Mouse (Mus musculus) heart, postnatal 25 days (tissue): Measurements from ENCODE around the gene Trip4. TPM values are rescaled to one million over a fixed set of nuclear protein-coding genes. Genes with fewer than 3 reads are reported as not detected.
"Not testable (repeated sequence)": the region's sequence is repeated elsewhere in the genome, so short reads cannot be mapped to it uniquely, and the experiment has no call there.

Experiments
- DNase-seq: peaks from one replicate; pipeline ENCODE4 v3.0.0; 2022; ENCODE audit warnings: low spot score
- intact Hi-C: fragments of 180-260 bp; cut with DNase I; formaldehyde crosslinking; loops from one replicate; pipeline ENCODE4 v1.15.1; 2025
- total RNA-seq, 2 experiments: library from RNA; stranded (reverse); gene quantifications; 2 replicates each; pipeline ENCODE4 v1.2.3; 2021

Trip4 gene
- total RNA-seq, 2 experiments from 2014 or later, result 15.9 to 18.3 TPM

DNA sequence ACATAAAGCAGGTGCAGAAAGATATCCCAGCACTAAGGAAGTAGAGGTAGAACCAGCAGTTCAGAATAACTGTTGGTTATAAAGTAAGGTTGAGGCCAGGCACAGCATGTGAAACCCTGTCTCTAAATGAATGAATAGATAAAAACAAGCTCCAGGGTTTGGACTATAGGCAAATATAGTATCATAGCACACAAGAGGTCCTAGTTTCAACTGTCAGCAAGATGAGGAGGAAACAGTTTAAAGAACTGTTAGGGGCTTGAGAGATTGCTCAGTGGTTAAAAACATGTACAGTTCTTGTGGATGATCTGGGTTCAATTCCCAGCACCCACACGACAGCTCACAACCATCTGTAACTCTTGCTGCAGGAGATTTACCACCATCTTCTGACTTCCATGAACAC is 96.8 kb downstream of the Trip4 start:
- intact Hi-C loops, result loop anchor here (2.0 kb wide), 1 partner anchor 13 kb away; no protein-coding TSS in a partner anchor
- DNase-seq, result no peak

- intact Hi-C loops, result no loop called here
- DNase-seq, result no peak
These were observed 100.8 kb downstream of the Trip4 start for GRCm38 (mm10) chr9:65807818-65808217.

DNA sequence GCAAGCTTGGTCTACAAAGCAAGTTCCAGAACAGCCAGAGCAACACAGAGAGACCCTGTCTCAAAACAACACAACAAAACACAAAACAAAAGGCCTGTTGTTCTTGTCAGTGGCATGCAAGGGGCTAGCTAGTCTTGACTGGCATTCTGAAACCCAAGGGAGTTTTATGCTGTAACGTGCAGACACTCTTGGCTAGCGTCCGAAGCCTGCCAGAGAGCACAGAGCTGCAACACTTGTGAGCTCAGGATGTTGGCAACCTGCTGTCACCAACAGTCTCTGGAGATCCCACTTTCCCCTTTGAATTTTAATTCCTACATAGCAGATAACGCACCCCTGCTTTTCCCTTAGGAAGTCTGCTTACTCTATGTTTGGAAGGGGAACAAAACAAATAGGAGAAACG is 101.3 kb downstream of the Trip4 start:
- DNase-seq, result no peak

DNA sequence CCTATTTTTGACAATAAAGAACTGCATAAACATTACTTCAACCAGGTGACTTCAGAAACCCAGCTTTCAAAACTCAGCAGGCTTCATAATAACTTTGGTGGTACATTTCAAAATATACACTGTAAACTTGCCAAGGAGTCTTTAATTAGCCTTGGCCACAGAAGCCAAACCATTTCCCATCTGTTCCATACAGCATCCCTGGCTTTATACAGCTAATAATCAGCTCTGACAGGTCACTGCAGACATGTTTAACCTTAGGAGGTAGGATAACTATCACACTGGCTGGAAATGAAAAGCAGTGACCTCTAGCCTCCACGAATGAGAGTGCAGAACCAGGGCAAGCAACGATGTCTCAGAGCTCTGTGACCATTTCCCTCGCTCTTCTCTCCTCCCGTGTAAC is 108.8 kb downstream of the Trip4 start:
- intact Hi-C loops, result no loop called here
- no peak for DNase-seq

More for the DNA sequence above, 101.3 kb downstream of the Trip4 start:
- intact Hi-C loops, result no loop called here

DNA sequence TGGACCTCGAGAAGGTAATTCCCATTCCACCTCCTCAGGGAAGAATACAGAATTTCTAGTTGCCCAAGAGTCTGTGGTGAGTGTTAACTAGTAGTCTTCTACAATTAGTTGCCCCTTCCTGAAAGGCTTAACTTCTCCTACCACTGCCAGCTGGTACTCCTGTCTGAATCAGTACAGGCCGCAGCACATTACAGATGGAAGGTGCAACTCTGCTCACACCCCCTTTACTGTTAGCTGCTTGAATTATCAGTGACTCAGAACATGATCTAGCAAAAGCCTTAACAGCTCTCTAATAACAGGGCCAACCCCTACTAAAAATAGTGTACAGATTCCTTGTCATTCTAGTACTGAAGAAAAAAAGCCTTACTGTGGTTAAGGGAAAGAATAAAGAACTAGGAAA is 112.9 kb downstream of the Trip4 start:
- intact Hi-C loops, result no loop called here

DNA sequence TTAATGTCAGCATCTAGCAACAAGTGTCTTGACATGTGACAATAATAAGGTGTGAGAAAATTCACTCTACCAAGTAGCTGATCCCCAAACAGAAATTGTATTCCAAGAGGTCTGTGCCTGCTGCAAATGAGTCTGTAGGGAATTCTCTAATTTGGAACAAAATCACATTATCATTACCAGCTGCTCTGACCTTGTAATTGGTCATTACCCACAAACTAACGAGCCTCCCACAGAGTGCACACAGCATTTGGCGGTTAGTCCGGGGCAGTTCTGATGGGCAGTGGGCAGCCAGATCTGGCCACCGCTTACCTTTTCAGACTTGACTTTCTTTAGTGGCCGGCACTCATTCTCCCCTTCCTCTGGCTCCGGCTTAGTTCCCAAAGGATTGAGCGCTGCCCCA is 114.3 kb downstream of the Trip4 start:
- intact Hi-C loops, result loop anchor here (5.0 kb wide), 2 partner anchors 33 to 37 kb away; partner anchors contain the start of gene Zfp609
- no peak for DNase-seq

More for the DNA sequence above, 112.9 kb downstream of the Trip4 start:
- DNase-seq, result no peak

- DNase-seq, result no peak
- intact Hi-C loops, result loop anchor here (5.0 kb wide), 2 partner anchors 34 to 36 kb away; partner anchors contain the start of gene Zfp609
These were observed 115.1 kb downstream of the Trip4 start for GRCm38 (mm10) chr9:65793506-65793905.

GRCm38 (mm10) chr9:65793086-65793485 is 115.5 kb downstream of the Trip4 start:
- no peak for DNase-seq
- intact Hi-C loops, result loop anchor here (5.0 kb wide), 2 partner anchors 34 to 36 kb away; partner anchors contain the start of gene Zfp609

DNA sequence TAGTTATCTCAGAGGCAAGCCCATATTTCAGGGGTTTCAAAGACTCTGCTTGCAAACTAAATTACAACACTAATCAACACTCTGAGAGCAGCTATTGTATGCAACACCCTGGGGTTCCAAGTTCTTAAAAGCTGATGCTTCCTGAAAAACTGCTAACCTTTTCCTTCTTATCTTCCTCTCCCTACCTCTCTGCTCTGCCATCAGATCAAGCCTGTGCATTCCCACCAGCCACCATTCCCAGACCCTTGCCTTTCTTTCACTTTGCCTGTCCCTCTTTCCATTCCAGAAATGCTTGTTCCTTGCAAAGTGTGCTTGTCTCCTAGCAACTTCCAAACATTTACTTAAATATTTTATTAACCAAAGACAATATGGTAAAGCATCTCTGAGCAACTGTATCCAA is 116.7 kb downstream of the Trip4 start:
- no peak for DNase-seq
- intact Hi-C loops, result loop anchor here (5.0 kb wide), 2 partner anchors 35 kb away; partner anchors contain the start of gene Zfp609

DNA sequence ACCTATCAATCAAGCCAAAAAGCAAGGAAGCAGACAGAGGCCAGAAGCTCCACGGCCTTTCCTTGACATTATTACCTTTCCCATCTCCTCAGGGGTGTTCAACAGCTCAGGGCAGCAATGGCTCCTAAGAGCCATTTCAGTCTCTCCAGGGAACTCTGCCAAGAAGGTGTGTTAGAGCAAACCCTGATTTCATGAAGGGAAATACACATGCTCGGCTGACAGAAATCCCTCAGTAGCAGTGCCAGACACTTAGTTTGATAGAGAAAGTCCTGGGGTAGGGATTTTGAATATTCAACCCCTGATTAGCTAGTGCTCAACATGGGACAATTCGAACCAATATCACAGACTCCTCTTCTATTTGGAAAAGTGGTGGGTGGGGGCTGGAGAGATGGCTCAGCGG is 117.5 kb downstream of the Trip4 start:
- intact Hi-C loops, result loop anchor here (5.0 kb wide), 2 partner anchors 34 to 36 kb away; partner anchors contain the start of gene Zfp609
- no peak for DNase-seq

- no peak for DNase-seq
- intact Hi-C loops, result loop anchor here (5.0 kb wide), 2 partner anchors 32 to 38 kb away; partner anchors contain the start of gene Zfp609
These were observed 118.8 kb downstream of the Trip4 start for GRCm38 (mm10) chr9:65789788-65790187.

DNA sequence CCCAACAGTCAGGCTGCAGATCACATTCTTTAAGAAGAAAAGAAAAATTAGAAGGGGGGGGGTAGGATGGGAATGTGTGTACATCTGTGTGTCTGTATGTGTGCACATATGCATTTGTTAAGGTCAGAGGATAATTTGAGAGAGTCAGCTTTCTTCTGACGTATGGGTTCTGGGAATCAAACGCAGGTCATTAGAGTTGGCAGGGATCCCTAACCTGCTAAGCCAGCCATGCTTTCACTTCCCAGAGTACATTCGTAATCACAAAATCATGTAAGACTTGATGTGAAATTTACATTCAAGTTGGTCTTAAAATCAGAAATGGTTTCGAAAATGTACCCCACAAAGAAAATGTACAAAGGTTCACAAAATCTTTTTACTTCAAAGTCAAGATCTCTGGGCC is 120.0 kb downstream of the Trip4 start:
- no peak for DNase-seq
- intact Hi-C loops, result no loop called here

DNA sequence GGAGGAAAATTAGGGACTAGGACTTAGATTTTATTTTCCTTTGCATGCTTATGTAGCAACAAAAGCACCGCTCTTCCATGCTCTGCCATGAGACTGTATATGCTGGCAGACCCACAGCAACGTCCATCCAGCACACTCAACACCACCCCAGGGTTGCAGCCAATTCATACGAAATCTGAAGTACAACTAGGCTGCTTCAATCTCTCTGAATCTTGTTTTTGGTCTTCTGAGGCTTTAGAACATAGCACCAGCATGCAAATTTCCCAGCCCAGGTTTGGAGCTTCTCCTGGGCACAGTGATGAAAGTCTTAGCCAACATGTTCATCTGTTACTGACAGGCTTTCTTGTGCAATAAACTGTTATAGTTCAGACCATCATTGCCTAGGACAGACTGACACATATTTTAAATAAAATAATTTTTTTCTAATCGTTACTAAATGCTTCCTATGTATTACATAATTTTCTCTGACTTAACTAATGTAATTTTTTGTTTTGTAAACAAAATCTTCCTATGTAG is 120.7 kb downstream of the Trip4 start:
- intact Hi-C loops, result no loop called here
- no peak for DNase-seq

- intact Hi-C loops, result no loop called here
- DNase-seq, result peak; percentile 13
These were observed 121.5 kb downstream of the Trip4 start for GRCm38 (mm10) chr9:65786885-65787787.

- DNase-seq, result no peak
- intact Hi-C loops, result no loop called here
These were observed 122.7 kb downstream of the Trip4 start for GRCm38 (mm10) chr9:65785772-65786368.

GRCm38 (mm10) chr9:65779619-65780018 is 129.0 kb downstream of the Trip4 start:
- DNase-seq, intact Hi-C loops: not testable (repeated sequence)

Other genes with a start within 250 kb of the Trip4 start
- 100 to 1,000 TPM; 249 to 259 TPM for gene Oaz2, start 240.8 kb downstream of the Trip4 start, total RNA-seq
- 10 to 100 TPM; 23.2 to 28.0 TPM for gene Zfp609, start 81.2 kb downstream of the Trip4 start, total RNA-seq
- under 1 TPM; 0.81 to 0.84 TPM for gene Pclaf, start 18.6 kb downstream of the Trip4 start, total RNA-seq
- gene Csnk1g1, start 130 bp upstream of the Trip4 start, total RNA-seq, result 10 to 100 TPM; 11.9 to 12.0 TPM
- 100 to 1,000 TPM; 144 to 157 TPM for gene Ppib, start 151.4 kb upstream of the Trip4 start, total RNA-seq
- gene Snx22, start 160.9 kb upstream of the Trip4 start, total RNA-seq, result under 1 TPM; 0.59 to 0.83 TPM
- gene Snx1, start 217.8 kb upstream of the Trip4 start, total RNA-seq, result 10 to 100 TPM; 27.6 to 30.4 TPM
- 10 to 100 TPM; 62.4 to 64.9 TPM for gene Ciao2a, start 217.8 kb upstream of the Trip4 start, total RNA-seq
- gene Dapk2, start 249.4 kb upstream of the Trip4 start, total RNA-seq, result 1 to 10 TPM; 5.3 TPM